Mouse (Mus musculus) kidney, adult 2 months (tissue): ENCODE measurements around the gene Fopnl. TPM values are rescaled to one million over a fixed set of nuclear protein-coding genes. Genes with fewer than 3 reads are reported as not detected.
A peak's percentile ranks its signal among the peaks of the same experiment; 100 is the strongest.

Source experiments
- DNase-seq: peaks from one replicate; pipeline ENCODE4 v3.0.0; 2021
- H3K27ac ChIP-seq: fragments of 200-500 bp; 2 replicates; pipeline ENCODE4 v1.5.1; 2012; ENCODE audit warnings: low read depth, low read length, control low read depth, inconsistent platforms; ENCODE audit not compliant: insufficient read depth
- H3K27me3 ChIP-seq: fragments of 200-500 bp; replicated peaks from 2 replicates; pipeline ENCODE4 v1.6.1; 2012; ENCODE audit warnings: mild to moderate bottlenecking, moderate library complexity, low read length, inconsistent platforms; ENCODE audit not compliant: control insufficient read depth, insufficient read depth
- H3K36me3 ChIP-seq: fragments of 200-500 bp; 2 replicates; pipeline ENCODE4 v1.6.1; 2012; ENCODE audit warnings: mild to moderate bottlenecking, moderate library complexity, low read length, inconsistent platforms; ENCODE audit not compliant: control insufficient read depth, insufficient read depth
- H3K4me1 ChIP-seq: fragments of 200-500 bp; 2 replicates; pipeline ENCODE4 v1.6.1; 2011; ENCODE audit warnings: low read length; ENCODE audit not compliant: control insufficient read depth, insufficient read depth
- H3K4me3 ChIP-seq: fragments of 200-500 bp; 2 replicates; pipeline ENCODE4 v1.5.1; 2011; ENCODE audit warnings: mild to moderate bottlenecking, low read depth, low read length, control low read depth; ENCODE audit not compliant: insufficient read depth
- CTCF ChIP-seq: fragments of 200-500 bp; conservative IDR thresholded peaks from 2 replicates; pipeline ENCODE4 v1.5.1; 2011; ENCODE audit warnings: low read depth, mild to moderate bottlenecking, control low read depth, low read length, moderate library complexity, mixed read lengths; ENCODE audit not compliant: insufficient read depth, insufficient read length
- POLR2A ChIP-seq: fragments of 200-500 bp; IDR thresholded peaks from one replicate; pipeline ENCODE4 v1.6.1; 2011; ENCODE audit warnings: low read depth, low read length, control low read depth
- WGBS: fragments of 180-500 bp; shearing (Covaris S2); methylation state at CpG from one replicate; pipeline ENCODE4 v1.1.7; 2018; 5-methylcytosine and 5-hydroxymethylcytosine counted together
- polyA plus RNA-seq: library from polyadenylated mRNA; depleted of rRNA; stranded (reverse); fragments of >200 nt; gene quantifications from 2 replicates; pipeline ENCODE4 v1.2.3, GENCODE M21; 2012; rRNA removed

The Fopnl gene
- polyA plus RNA-seq, result 32.4 and 34.6 TPM in 2 replicates

DNA sequence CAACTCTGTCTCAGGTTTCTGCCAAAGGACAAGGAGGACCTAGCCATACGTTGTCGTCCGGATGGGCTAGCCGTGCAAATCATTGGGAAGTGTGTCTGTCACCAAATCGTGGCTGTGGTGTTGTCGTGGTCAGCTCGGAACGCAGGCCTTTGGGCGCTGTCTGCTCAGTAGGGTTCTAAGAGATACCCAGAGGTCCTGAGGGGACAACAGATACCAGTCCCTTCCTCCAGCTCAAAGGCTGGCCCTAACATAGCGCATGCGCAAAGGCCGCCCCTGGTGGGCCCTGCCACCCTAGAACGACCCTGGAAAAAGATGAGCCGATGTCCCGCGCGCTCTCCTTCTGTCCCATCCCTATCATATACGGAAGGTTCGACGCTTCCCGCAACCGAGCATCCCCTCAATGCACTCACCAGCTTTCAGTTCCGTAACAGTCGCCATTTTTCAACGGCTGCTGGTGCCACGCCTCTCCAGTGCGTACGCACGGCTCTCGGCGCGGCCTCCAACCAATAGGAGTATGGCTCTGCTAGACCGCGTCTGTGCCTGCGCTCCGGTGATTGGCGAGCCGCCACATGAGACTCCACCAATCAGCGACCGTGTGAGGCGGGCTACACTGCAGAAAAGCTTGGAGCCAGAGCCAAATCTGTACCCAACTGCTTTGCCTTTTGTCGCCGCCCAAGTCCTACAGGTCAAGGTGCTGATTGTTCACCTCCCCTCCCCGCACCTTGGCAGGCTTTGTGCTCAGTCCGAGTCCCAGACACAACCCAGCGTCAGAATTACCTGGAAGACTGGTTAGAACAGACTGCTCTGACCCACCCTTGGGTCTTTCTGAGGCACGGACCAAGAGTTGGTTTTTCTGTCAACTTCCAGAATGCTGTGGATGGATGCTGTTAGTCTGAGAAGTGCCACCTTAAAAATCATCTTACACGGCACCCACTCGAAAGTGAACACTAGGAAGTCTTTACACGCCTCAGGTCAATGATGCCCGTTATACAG is at the start of gene Fopnl:
TSS of gene Fopnl (minus strand) at position 522 of the 993 bp plus-strand sequence.
- Histone ChIP-seq H3K36me3 (no peaks in the 10 kb centered on the region), H3K27ac (peak within 1 kb of the TSS; percentile 49), H3K4me3 (peak within 1 kb of the TSS; percentile 72), H3K27me3 (no peaks in the 10 kb centered on the region), H3K4me1 (peaks cover 3% of the 10 kb centered on the region; the same call in 1 of the 2 replicates)
- WGBS, result 3% methylated on average over 51 of the region's 51 CpGs
- peak; percentile 57 for TF ChIP-seq POLR2A
- no peak for TF ChIP-seq CTCF
- peak; percentile 99 for DNase-seq

DNA sequence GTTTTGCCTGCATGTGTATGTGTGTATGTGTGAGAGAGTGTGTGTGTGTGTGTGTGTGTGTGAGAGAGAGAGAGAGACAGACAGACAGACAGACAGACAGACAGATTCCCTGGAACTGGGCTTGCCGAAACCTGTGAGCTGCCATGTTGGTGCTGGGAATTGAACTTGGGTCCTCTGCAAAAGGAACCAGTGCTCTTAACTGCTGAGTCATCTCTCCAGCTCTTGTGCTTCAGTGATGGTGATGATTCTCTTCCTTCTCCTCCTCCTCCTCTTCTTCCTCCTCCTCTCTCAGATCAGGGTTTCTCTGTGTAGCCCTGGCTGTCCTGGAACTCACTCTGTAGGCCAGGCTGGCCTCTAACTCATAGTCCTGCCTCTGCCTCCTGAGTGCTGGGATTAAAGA is 48.8 kb upstream of the Fopnl start:
- TF ChIP-seq CTCF (no peak), POLR2A (no peak)
- Histone ChIP-seq H3K4me3 (no peak overlapping the region), H3K27ac (no peak overlapping the region), H3K36me3 (no peaks in the 10 kb centered on the region), H3K4me1 (peaks cover 9% of the 10 kb centered on the region), H3K27me3 (no peaks in the 10 kb centered on the region)
- DNase-seq, result no peak
- WGBS, result 95% methylated on average over 1 of the region's 1 CpGs

DNA sequence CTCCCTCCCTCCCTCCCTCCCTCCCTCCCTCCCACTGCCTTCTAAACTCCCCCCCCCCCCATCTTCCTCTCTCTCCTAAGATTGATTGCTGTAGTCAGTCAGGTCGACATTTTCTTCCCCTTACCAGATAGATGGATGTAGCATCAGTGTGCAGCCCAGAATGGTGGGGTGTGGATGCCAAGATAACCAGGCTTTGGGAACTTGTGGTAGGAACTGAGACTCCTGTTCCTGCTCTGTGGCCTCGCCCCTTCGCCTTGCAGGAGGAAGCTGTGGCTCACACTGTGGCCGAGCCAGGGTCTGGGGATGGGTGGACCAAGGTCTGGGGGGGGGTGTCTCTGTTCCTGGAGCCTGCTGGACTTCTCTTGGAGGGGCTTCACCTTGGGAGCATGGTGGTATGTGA is 48.3 kb upstream of the Fopnl start:
- Histone ChIP-seq H3K36me3 (no peaks in the 10 kb centered on the region), H3K27me3 (no peaks in the 10 kb centered on the region), H3K27ac (no peak overlapping the region), H3K4me1 (peaks cover 11% of the 10 kb centered on the region), H3K4me3 (no peak overlapping the region)
- DNase-seq, result no peak
- WGBS, result 77% methylated on average over 4 of the region's 4 CpGs
- no peak for TF ChIP-seq POLR2A
- no peak for TF ChIP-seq CTCF

DNA sequence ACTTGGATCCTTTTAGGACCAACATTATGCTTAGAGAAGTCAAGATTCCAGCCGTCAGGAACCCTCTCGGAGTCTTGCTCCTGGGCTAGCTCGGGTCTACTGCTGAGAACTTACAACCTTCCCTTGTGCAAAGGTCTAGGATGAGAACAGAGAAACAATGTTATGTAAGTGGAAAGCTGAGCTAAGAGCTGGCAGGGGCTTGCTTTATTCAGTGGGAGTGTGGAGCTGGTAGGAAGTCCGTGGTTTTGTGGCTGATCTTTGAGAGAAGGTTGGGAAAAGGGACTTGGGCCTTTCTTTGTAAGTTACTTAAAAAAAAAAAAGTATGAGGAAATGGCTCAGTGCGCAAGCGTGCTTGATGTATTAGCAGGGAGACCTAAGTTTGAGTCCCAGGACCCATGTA is 46.9 kb upstream of the Fopnl start:
- H3K27ac ChIP-seq, result no peak overlapping the region
- no peak overlapping the region for H3K4me3 ChIP-seq
- H3K27me3 ChIP-seq, result no peaks in the 10 kb centered on the region
- TF ChIP-seq POLR2A (no peak), CTCF (no peak)
- 91% methylated on average over 6 of the region's 6 CpGs for WGBS
- peaks cover 4% of the 10 kb centered on the region; the same call in 1 of the 2 replicates for H3K4me1 ChIP-seq
- no peak for DNase-seq
- no peaks in the 10 kb centered on the region for H3K36me3 ChIP-seq

DNA sequence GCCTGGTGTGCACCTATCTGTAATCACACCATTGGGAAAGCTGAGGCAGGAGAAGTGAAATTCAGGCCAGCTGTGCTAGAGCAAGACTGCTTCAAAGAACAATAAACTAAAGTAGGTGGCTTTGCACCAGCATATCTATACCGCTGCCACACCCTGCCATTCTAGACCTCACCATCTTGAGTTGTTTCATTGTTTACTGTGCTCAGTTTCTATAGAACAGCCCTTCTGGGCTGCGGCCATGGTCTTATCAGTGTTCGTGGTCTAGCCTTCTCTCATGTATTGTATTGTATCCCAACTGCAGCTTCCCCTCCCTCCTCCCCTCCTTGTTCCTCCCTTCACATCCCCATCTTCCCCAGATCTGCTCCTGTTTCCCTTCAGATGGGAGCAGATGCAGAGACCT is 46.3 kb upstream of the Fopnl start:
- Histone ChIP-seq H3K27ac (no peak overlapping the region), H3K27me3 (no peaks in the 10 kb centered on the region), H3K4me3 (no peak overlapping the region), H3K4me1 (peaks cover 4% of the 10 kb centered on the region; the same call in 1 of the 2 replicates), H3K36me3 (no peaks in the 10 kb centered on the region)
- 96% methylated on average over 3 of the region's 3 CpGs for WGBS
- no peak for DNase-seq
- TF ChIP-seq CTCF, result no peak

DNA sequence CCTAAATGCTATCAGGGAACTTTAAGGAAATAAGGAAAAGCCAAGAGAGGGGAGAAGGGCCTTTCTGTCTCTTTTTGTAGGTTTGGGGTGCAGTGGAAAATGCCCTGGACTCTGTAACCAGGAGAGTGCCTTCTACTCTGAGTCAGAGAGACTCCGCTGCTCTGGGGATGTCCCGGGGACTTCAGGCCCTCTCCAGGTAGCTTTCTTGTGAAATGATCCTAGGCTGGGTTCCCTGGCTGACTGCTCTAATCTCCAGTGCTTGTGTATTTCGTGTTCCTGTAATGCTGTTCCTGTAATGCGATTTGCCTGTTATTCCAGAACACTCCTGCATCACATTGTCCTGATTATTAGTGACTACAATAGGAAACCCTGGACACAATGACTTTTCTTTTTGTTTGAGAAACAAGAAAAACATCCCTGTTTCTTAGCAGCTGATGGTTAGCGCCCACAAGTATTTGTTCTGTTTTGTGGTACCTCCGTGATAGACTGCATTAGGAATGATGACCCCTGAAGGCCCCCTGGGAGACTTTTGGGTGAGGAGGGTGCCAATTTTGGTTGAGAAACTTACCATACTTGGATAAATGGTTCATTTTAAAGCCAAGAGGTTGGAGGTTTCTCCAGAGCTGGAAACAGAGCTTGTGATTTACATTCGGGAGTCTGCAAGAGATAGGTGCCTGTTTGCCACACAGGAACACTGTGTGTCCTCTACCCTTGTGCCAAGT is 45.1 kb upstream of the Fopnl start:
- no peak for DNase-seq
- Histone ChIP-seq H3K4me1 (peaks cover 4% of the 10 kb centered on the region; the same call in 1 of the 2 replicates), H3K36me3 (no peaks in the 10 kb centered on the region), H3K4me3 (peak overlapping the region; percentile 94), H3K27ac (peak overlapping the region; percentile 13; the same call in 1 of the 2 replicates), H3K27me3 (no peaks in the 10 kb centered on the region)
- TF ChIP-seq CTCF (no peak), POLR2A (no peak)
- WGBS, result 45% methylated on average over 7 of the region's 7 CpGs
